Mouse (Mus musculus) stomach, postnatal 0 days (tissue): ENCODE results near the gene Olfr1124. TPM values are rescaled to one million over a fixed set of nuclear protein-coding genes. Genes with fewer than 3 reads are reported as not detected.
"Not testable (repeated sequence)": the region's sequence is repeated elsewhere in the genome, so short reads cannot be mapped to it uniquely, and the experiment has no call there.

Source experiments
- ATAC-seq: fragments of 200-750 bp; cut with Nextera tagmentation; 2 replicates; pipeline ENCODE4 v1.8.0; 2017; ENCODE audit not compliant: low FRiP score, low TSS enrichment
- DNase-seq: peaks from one replicate; pipeline ENCODE4 v3.0.0-alpha.2; 2016; ENCODE audit warnings: low spot score
- H3K27ac ChIP-seq: fragments of 300-500 bp; sonication (generic); replicated peaks from 2 replicates; pipeline ENCODE4 v1.5.1; 2014; ENCODE audit warnings: mild to moderate bottlenecking, control low read depth
- H3K27me3 ChIP-seq: fragments of 300-500 bp; sonication (generic); 2 replicates; pipeline ENCODE4 v1.6.1; 2014; ENCODE audit warnings: low read length; ENCODE audit not compliant: control insufficient read depth, insufficient read depth
- H3K36me3 ChIP-seq: fragments of 300-500 bp; sonication (generic); 2 replicates; pipeline ENCODE4 v1.6.1; 2014; ENCODE audit warnings: low read length, mixed read lengths; ENCODE audit not compliant: control insufficient read depth, insufficient read depth
- H3K4me1 ChIP-seq: fragments of 300-500 bp; sonication (generic); replicated peaks from 2 replicates; pipeline ENCODE4 v1.6.1; 2014; ENCODE audit warnings: antibody characterized with exemption; ENCODE audit not compliant: control insufficient read depth, insufficient read depth
- H3K4me2 ChIP-seq: fragments of 300-500 bp; sonication (generic); replicated peaks from 2 replicates; pipeline ENCODE4 v1.6.1; 2014; ENCODE audit warnings: low read depth, mild to moderate bottlenecking, control low read depth, moderate library complexity
- H3K4me3 ChIP-seq: fragments of 300-500 bp; sonication (generic); 2 replicates; pipeline ENCODE4 v1.5.1; 2014; ENCODE audit warnings: low read depth, low read length, control low read depth
- H3K9ac ChIP-seq: fragments of 300-500 bp; sonication (generic); 2 replicates; pipeline ENCODE4 v1.6.1; 2014; ENCODE audit warnings: mild to moderate bottlenecking, low read length, control low read depth, mixed read lengths
- H3K9me3 ChIP-seq: fragments of 300-500 bp; sonication (generic); 2 replicates; pipeline ENCODE4 v1.6.1; 2016; ENCODE audit warnings: low read length; ENCODE audit not compliant: control insufficient read depth
- CTCF ChIP-seq: IDR thresholded peaks from 2 replicates; pipeline ENCODE4 v1.5.1; 2016; ENCODE audit warnings: antibody characterized with exemption, low read depth, mild to moderate bottlenecking, moderate library complexity
- EP300 ChIP-seq: optimal IDR thresholded peaks from 2 replicates; pipeline ENCODE3; 2016; ENCODE audit warnings: antibody characterized with exemption
- WGBS: fragments of 180-500 bp; shearing (Covaris S2); extraction: QIAGEN DNeasy Blood & Tissue Kit; methylation state at CpG from one replicate; pipeline ENCODE4 v1.1.7; 2014; 5-methylcytosine and 5-hydroxymethylcytosine counted together
- polyA plus RNA-seq: library from polyadenylated mRNA; unstranded; fragments of >200 nt; fragmentation: Nextera tagmentation; extraction: Ambion mirVana; gene quantifications from 2 replicates; pipeline ENCODE4 v1.2.1, GENCODE M21; 2015

Gene Olfr1124
- 0.05 TPM in 1 of 2 replicates, not detected in the other for polyA plus RNA-seq

DNA sequence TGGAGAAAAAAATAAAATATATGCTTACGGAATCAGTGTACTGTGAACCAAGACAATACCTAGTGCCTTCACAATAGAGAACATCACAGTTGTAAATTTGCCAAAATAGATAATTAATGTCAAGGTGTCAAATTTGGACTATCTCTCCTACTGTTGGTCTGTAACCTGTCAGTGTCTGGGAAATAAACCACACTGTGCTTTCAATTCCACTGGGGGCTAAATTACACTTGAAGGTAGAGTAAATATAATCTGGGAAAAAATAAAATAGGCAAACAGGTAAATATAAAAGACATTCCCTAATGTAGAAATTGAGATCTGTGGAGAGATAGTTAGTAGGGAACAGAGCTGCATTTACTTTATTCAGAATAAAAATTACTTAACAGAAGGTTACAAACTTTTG is at the start of gene Olfr1124:
TSS of gene Olfr1124 (plus strand) at position 301 of the 400 bp plus-strand sequence.
- no peaks in the 10 kb centered on the region for H3K9me3 ChIP-seq
- H3K4me1 ChIP-seq: no peaks in the 10 kb centered on the region
- DNase-seq (no peak), ATAC-seq (no peak)
- no peak for TF ChIP-seq EP300
- TF ChIP-seq CTCF: no peak
- H3K4me2 ChIP-seq: no peak within 1 kb of the TSS
- no peak within 1 kb of the TSS for H3K27ac ChIP-seq
- no peaks in the 10 kb centered on the region for H3K36me3 ChIP-seq
- no peak within 1 kb of the TSS for H3K4me3 ChIP-seq
- WGBS: 92% methylated on average over 1 of the region's 1 CpGs
- no peak within 1 kb of the TSS for H3K9ac ChIP-seq
- H3K27me3 ChIP-seq: no peaks in the 10 kb centered on the region

DNA sequence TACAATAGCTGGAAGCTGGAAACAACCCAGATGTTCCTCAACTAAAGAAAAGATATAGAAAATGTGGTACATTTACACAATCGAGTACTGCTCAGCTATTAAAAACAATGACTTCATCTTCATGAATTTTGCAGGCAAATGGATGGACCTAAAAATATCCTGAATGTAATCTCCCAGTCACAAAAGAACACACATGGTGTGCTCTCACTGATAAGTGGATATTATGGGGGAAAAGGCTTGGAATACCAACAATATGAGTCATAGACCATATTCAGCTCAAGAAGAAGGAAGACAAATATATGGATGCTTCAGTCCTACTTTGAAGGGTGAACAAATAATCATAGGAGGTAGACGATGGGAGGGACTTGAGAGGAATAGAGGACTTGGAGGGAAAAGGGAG is 46.1 kb upstream of the Olfr1124 start:
- no peak overlapping the region for H3K4me2 ChIP-seq
- 58% methylated on average over 2 of the region's 2 CpGs for WGBS
- TF ChIP-seq CTCF (no peak), EP300 (no peak)
- no peaks in the 10 kb centered on the region for H3K27me3 ChIP-seq
- no peaks in the 10 kb centered on the region for H3K36me3 ChIP-seq
- no peak overlapping the region for H3K27ac ChIP-seq
- no peaks in the 10 kb centered on the region for H3K4me1 ChIP-seq
- H3K9me3 ChIP-seq: no peaks in the 10 kb centered on the region
- no peak overlapping the region for H3K9ac ChIP-seq
- ATAC-seq (no peak), DNase-seq (no peak)
- no peak overlapping the region for H3K4me3 ChIP-seq

DNA sequence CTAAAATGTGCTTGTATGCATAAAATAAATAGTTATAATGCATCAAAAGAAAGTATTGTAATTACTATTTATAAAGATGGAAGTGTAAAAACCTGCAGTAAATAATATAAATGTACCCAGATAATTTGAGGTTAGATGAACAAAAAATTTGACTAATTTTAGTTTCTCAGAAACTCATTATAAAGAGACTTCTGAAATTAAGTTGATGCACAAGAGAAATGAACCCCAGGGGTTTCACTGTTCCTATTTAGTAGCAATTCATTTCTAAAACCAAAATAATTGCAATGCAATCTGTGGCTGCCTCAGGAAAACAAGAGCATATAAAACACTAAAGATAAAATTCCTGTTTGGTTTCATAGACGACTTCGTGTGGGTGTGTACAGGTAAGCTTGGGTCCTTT is 44.5 kb upstream of the Olfr1124 start, which contains the start of gene Olfr1122:
TSS of gene Olfr1122 (plus strand) at position 301 of the 400 bp plus-strand sequence.
- H3K4me2 ChIP-seq: no peak within 1 kb of the TSS
- ATAC-seq (no peak), DNase-seq (no peak)
- no peak within 1 kb of the TSS for H3K27ac ChIP-seq
- WGBS: 45% methylated on average over 2 of the region's 2 CpGs
- H3K27me3 ChIP-seq: no peaks in the 10 kb centered on the region
- no peak within 1 kb of the TSS for H3K9ac ChIP-seq
- no peaks in the 10 kb centered on the region for H3K36me3 ChIP-seq
- no peak within 1 kb of the TSS for H3K4me3 ChIP-seq
- no peak for TF ChIP-seq CTCF
- TF ChIP-seq EP300: no peak
- H3K9me3 ChIP-seq: no peaks in the 10 kb centered on the region
- H3K4me1 ChIP-seq: no peaks in the 10 kb centered on the region

GRCm38 (mm10) chr2:87393605-87394004 is 36.5 kb upstream of the Olfr1124 start:
- not testable (repeated sequence) for H3K27ac ChIP-seq, H3K27me3 ChIP-seq, H3K4me2 ChIP-seq, H3K36me3 ChIP-seq, H3K4me3 ChIP-seq, ATAC-seq, H3K4me1 ChIP-seq, H3K9me3 ChIP-seq, DNase-seq, H3K9ac ChIP-seq
- 86% methylated on average over 5 of the region's 5 CpGs for WGBS

DNA sequence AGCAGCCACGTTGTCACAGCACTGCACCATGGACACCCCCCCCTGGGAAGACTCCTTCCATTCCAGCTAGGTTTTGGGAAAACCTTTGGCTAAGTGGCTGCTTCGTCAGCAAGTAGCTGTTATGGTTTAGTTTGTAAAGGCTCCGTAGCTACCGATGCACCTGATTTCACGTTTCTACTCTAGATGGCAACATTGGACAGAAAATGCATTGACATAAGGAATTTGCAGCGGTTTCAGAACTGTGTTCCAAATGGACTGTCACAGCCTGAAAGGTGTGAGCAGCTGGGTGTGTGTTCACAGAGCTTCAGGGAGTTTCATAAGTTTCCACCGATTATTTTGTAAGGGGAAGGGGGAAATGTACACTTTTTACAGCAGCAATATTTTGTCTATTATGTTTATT is 35.4 kb upstream of the Olfr1124 start:
- not testable (repeated sequence) for H3K27ac ChIP-seq, H3K27me3 ChIP-seq, H3K9ac ChIP-seq, H3K4me1 ChIP-seq, ATAC-seq, H3K9me3 ChIP-seq, H3K4me3 ChIP-seq, H3K36me3 ChIP-seq, H3K4me2 ChIP-seq, DNase-seq
- peak; percentile 8; the same call in 1 of the 2 replicates for TF ChIP-seq CTCF
- 64% methylated on average over 7 of the region's 7 CpGs for WGBS

- no peaks in the 10 kb centered on the region for H3K9me3 ChIP-seq
- no peaks in the 10 kb centered on the region for H3K4me1 ChIP-seq
- 48% methylated on average over 1 of the region's 1 CpGs for WGBS
- no peaks in the 10 kb centered on the region for H3K36me3 ChIP-seq
- ATAC-seq (no peak), DNase-seq (no peak)
- H3K4me2 ChIP-seq: no peak within 1 kb of the TSS
- H3K4me3 ChIP-seq: no peak within 1 kb of the TSS
- TF ChIP-seq EP300 (no peak), CTCF (no peak)
- no peak within 1 kb of the TSS for H3K27ac ChIP-seq
- no peaks in the 10 kb centered on the region for H3K27me3 ChIP-seq
- H3K9ac ChIP-seq: no peak within 1 kb of the TSS
Observed at GRCm38 (mm10) chr2:87416335-87416734, 13.7 kb upstream of the Olfr1124 start, which contains the start of gene Olfr1123. Gene Olfr1123, plus strand, starts transcription at chr2:87416635.
